Mouse (Mus musculus): ENCODE measurements around the gene Matn1.

DNA sequence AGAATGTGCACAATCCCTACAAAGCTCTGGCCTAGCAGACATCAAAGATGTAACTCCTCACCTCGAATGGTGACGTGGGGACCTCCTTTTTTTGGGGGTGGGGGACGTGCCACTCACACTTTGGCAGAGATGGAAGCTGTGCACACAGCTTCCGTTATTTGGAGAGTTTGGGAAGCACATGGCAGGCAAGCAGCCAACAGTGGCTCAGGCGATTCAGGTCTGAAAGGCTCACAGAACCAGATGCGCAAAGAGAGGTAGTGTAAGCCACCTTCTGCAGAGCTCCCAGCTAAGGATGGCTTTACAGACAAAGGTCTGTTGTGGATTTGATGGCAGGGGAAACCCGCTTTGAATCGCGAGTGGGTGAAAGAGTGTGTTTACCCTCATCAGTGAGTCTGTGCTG lies 45.0 kb downstream of the Matn1 start:
- TF ChIP-seq CTCF (IDR thresholded peaks at IDR 0.05; ENCODE audit: extremely low read depth, insufficient read depth, insufficient read length, insufficient replicate concordance) = no peak
- no peak for TF ChIP-seq POLR2A (IDR thresholded peaks at IDR 0.05; ENCODE audit: low read depth, low read length)
